Mouse (Mus musculus) lung, postnatal 36 days (tissue): ENCODE data around the gene Cct5.
A peak's percentile ranks its signal among the peaks of the same experiment; 100 is the strongest.

Experiments
- DNase-seq: peaks from one replicate; pipeline ENCODE4 v3.0.0; 2022; ENCODE audit warnings: mixed read lengths

Cct5 gene

DNA sequence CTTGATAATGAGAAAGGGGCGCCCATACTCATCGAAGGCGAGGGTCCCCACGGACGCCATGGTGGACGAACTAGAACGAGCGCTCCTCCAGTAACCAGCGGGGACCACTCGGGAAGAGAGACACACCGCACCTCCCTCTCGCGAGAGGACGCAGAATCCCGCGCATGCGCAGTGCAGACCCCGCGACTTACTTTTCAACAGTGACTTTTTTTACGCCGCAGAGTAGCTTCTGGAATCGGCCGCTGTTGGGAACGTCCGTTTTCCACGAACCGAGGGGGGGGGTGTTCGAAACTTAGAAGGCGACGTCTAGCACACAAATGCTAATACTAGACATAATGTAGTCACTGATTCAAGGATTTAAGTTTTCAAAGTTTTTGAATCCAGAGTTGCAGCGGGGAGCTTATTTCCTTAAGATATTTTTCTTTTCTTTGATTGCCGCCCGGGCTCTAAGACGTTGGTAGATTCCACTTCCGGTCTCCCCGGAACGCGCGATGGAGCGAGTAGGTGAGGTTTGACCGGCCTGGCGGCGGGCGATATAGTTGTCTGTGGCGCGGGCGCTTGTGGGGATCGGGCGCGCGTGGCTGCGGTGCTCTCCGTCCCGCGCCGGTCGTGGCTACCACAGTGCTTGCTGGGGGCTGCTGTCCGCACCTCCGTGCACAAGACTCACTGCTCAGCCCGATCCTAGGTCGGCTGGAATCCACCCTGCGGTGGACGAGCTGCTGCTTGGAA lies at the start of gene Cct5, which contains the start of gene Fam173b:
TSS of gene Cct5 (minus strand) at position 159 of the 729 bp plus-strand sequence.
TSS of gene Fam173b (plus strand) at position 207 of the 729 bp plus-strand sequence.
- DNase-seq, result peak; percentile 98

DNA sequence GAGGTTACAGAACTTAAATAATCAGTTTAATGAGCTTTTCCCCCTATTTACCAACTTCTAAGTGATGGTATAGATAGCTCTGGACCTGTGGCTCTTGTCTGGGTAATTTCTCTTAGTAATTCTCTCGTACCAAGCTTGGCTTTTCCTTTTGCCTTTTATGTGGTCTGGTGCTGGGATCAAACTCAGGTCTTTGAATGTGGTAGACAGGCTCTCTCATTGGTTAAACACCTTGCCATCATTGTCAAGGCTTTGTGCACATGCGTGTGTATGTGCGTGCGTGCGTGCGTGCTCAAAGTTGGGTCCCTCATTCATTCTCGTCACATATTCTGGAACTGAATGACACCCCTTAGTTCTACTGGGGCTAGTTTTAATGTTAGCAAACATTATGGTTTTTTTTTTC lies 49.2 kb upstream of the Cct5 start:
- no peak for DNase-seq

DNA sequence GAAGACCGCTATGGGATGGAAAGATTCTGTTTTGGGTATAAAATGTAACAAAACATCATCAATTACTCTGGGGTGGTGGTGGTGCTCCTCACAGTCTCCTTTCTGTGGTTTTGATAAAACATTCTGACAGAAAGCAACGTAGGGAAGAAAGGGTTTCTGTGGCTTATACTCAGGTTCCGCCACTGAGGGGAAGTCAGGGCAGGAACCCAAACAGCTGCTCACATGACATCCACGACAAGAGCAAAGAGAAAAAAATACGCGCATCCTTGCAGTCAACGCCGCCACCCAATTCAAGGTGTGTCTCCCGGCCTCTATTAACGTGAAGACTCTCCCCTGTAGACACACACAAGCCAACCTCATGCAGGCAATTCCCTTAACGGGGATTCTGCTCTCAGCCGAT lies 48.1 kb upstream of the Cct5 start:
- no peak for DNase-seq

DNA sequence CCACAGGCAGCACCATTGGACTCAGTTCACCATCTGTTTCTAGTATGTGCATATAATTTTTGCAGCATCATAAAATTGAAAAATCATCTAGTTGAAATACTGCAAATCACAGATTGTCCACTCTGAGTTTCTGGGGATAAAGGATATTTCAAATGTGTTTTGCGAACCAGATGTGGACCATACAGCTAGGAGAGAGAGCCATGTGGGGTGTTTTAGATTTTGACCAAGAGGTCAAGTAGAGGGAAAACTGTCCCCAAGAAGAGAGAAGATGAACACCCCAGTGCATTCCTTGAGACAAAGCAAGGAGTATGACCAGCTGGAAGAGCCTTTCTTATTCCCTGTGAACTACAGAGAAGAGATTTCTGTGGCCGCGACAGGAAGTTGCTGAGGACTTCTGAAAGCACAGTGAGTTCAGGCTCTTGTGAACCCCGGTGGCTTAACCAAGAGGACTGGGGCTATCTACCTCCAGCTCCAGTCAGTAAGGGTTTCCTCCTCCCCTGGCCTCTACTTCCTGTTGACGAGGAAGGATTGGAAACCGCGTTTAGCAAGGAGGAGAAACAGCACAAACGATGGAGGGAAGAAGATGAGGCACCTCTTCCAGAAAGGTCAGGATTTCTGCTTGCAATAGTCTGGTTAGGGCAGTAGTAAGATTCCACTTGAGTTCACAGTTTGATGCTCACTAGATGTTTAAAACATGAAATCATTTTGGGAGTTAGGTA lies 46.4 kb upstream of the Cct5 start:
- DNase-seq, result no peak

DNA sequence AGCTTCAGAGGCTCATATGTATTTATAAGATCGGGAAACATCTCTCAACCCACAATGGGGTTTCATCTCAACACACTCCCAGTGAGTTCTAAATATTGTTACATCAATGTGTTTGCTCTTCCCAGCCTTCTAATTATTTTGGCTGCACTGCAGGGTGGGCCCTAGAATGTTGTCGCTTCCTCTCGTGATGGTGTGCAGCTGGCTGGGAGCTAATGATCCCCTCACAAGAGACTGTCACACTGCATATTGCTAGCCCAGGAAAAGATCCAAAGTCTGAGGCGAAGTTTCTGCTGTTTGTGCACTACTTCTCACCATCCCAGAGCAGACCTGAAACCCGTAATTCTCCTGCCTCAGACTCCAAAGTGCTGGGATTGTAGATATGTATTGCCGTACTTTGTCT lies 45.6 kb upstream of the Cct5 start:
- DNase-seq, result no peak

DNA sequence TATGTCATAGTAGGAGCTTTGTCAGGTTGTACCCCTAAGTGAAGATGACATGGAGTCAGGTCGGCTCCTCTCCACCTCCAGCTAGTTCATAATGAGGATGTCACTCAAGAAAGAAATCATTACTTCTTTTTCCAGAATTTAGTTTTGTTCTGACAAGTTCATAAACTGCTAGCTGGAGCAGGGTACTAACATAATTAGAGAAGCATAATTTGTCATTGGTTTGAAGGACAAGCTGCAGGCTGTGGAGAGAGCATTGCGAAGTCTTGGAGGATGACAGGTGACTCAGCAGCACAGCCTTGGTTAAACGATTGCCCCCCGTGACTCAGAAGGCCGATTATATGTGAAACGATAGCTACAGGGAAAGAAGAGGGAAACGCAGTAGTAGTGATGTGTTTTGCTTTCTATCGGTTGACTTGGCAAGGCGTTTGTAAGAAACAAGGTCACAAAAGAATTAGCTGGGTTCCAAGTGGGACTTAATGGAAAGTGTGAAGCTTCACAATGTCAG lies 34.5 kb upstream of the Cct5 start:
- DNase-seq, result no peak

DNA sequence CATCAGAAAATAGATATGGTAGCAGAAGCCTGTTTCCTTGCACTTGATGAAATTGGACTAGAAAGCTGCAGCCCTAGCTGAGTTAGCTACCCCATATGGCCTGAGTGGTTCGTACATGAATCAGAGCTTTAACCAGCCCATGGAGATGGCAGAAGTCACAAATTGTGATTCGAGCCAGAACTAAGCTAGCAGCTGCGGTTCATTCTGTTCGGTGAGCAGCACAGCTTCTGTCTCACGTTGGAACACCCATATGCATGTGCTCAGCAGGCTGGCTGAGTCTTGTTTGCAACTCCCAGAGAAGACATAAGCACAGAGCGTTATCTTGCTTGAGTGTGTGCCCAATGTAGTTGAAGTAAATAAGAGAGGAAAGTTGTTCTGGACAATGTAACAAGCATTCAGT lies 33.0 kb upstream of the Cct5 start:
- no peak for DNase-seq

DNA sequence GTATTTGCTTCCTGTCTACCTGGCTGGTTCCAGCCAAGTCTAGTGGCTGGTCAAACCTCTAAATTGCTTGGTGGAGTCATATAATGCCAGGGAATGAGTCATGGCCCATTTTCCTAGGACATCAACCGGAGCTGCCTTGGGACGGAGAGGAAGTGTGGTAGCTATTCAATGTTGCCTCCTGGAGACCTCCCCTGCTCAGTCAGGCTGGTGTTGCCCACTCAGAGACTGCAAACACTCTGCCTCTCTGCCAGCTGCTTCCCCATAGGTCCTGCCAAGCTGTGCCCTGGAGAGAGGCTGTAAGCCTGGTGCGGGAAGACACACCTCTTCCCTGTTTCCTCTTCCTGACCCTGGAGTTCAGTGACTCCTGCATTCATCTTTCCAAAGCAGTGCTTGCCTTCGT lies 30.9 kb upstream of the Cct5 start:
- DNase-seq, result no peak

DNA sequence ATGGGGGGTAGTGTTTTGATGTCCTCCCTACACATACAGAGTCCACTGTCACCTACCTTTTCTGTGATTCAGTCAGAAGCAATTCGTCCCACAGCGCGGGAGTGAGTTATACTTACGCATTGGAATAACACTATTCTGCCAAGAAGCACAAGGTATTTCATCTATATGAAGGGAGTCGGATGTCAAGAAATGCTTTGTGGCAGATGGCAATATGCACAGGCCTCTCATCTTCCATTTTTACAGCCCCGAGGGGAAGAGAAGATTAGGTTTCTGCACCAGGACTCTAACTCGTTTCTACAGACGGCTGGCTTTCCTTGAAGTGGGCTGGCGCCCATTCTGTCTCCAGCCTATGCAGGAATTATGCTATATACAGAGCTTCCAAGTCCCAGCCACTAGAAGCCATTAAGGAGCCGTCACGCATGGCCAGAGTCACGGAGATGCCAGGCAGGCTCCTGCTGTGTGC lies 29.8 kb upstream of the Cct5 start:
- no peak for DNase-seq

DNA sequence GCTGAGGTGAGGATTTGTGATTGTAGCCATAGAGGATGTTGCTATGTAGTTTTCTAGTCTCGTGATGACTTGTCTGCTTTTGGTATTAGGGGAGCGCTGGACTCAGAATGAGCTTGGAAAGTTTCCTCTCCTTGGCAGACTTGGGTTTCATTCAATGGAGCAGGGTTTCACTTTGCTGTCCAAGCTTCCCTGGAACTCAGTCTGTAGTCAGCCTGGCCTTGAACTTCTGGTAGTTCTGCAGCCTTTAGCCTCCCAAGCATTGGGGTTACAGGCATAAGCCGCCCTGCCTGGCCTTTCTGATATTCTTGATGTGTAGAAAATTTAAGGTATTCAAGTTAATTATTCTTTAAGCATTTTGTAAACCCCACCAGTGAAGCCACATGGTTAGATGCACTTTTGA lies 28.0 kb upstream of the Cct5 start:
- no peak for DNase-seq

DNA sequence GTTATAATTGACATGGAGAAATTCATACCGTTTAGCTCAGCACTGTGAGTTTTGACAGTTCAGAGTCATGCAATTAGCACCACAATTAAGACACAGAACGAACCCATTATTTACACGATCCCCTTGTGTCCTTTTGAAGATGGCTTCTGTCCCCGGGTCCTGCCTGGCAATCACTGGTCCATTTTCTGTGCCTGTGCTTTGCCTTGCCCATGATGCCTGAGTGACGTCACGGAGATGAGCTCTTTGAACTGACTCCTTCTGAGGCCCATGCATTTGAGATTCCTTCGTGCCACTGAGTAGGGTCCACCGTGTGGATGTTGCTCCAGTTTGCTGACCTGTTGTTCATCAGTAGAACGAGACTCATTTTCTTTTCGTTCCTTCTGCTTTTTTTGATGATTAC lies 26.6 kb upstream of the Cct5 start:
- no peak for DNase-seq

DNA sequence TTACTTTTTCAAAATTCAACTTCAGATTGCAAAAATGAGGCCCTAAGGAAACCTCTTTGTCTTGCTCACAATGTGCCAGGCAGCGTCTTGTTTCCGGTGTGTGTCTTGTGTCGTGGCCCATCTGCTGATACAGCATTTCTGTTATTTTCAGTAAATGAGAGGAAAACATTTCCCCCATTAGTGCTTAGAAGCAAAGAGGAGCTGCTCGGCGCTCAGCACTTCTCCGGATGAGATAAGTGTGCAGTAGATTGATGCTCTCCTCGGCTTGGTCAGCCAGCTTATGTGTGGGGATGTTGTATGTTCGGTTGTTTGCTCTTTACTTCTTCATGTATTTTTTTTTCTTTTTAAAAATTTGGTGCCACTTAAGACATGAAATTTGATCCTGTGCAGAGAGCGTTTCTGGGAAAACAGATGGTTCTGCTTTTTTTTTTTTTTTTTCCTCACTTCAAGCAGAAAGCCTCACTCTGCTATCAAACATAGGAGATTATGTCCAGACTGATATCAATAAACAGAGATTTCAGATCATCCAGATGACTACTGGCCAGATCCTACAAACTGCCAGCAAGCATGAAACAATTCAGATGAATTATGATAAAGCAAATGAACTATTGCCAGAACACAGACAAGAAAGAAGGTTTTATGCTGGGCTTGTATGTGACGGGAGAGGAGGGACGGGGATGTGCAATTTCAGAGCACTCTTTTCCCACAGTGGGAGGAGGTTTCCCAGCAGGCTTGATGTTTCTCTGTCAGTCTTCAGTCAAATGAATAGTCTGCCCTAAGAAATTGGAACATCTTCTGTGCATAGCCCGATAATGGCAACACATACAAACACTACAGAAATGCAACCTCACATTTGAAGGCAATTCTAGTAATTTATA lies 25.9 kb upstream of the Cct5 start:
- no peak for DNase-seq

DNA sequence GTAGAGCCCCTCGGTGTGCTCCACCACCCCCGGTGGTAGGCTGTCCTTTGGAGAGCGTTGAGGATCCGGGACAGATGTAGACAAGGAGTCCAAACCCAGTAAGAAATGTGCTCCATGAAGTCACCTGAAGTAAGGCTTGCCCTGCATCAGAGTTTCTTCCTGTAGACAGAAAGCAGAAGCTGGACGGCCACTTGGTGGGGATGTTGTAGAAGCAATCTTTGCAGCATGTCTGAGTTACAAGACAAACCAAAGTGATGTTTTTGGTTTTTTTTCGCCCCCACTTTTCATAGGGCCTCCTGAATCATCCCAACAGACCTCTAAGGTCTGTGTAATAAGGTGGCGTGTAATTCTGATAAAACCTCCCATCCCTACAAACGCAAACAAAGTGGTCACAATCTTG lies 17.9 kb upstream of the Cct5 start:
- no peak for DNase-seq

DNA sequence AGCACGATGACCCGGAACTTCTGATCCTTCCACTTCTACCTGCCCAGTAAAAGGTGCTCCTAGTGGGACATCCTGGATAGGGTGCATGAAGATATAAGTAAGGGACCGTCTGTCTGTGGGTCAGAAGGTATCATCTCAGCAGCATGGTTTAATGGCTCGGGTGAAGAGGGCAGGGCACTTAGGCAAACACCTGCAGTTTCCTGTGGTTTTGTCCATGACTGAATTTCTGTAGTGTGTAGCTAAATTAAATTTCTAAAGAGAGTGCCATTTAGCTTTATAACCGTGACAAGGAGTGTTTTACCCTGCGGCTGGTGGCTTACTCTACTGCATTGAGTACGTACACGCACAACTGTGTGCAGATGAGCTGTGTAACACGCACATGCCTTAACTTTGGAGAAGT lies 15.7 kb upstream of the Cct5 start:
- no peak for DNase-seq

DNA sequence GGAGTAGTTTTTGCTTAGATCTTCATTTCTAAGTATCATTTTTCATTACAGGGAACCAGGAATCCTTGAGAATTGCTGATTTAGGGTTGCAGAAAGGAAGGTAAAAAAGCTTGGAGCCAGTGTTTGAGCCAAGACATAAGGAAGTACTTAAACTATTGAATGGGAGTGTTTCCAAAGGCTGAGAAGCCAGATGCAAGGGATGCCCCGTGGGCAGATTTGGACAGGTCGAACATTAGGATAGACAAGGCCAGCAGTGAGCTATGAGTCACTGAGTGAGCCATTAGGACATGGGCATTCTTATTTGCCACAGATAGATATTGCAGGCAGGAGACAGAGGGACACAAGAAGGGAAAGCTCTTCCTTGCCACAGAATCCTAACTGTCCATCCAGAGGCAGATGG lies 13.1 kb upstream of the Cct5 start:
- DNase-seq, result no peak

DNA sequence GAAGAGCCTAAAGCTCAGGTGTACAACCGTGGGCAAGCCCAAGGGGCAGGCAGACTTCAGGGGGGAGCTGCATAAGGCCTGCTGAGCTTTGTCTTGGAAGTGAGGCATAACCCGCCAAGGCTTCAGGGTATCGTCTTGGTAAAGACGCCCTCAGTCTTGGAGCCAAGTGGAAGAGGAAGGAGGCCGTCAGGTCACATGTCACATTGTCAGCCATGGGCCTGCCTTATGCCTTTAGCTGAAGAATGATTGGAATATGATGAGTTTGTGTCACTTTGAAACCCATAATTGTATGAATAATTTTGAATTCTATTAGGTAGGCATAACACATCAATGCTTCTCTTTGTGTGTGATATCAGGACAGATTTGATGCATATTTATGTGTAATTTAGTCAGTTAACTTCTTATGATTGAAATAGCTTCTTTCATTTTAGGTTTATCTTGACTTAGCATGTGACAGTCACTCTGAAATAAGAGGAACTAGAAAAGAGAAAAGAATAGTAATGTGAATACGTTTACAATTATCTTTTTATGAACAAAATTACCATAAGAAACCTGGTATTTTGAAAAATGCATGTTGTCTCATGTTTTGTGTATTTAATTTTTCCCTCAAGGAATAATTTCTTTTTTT lies 12.3 kb upstream of the Cct5 start:
- DNase-seq, result no peak

DNA sequence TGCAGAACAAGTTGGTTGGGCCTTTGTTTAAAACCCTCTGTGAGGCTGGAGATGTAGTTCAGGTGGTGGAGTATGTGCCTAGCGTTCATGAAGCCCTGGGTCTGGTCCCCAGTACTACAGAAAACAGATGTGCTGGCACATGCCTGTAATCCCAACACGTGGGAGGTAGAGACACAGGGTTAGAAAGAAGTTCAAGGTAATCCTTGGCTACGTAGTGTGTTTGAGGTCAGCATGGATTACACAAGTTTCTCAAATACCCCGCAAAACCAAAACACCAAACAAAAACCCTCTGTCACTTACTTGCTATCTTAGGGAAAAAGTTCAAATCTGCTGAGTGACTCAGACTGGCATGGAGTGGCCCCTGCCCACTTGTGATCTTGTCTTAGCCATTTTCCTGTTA lies 10.4 kb upstream of the Cct5 start:
- no peak for DNase-seq

DNA sequence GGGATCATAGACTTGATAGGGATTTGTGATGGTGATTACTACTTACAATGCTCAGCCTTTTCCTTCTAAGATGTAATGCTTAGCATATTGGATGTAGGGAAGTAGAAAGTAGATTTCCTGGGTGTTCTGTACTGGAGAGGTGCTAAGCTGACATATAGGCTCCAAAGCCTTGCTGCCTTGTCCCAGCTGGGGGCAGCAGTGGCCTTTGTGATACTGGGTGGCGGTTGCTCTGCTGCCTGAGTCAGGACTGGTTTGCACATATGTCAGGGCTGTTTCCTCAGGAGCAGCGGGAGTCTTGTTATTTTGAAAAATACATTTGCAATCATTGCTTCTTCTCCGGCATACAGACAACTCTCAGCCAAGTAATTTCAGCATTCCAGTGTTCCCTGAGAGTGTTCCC lies 9.4 kb upstream of the Cct5 start:
- DNase-seq, result no peak

DNA sequence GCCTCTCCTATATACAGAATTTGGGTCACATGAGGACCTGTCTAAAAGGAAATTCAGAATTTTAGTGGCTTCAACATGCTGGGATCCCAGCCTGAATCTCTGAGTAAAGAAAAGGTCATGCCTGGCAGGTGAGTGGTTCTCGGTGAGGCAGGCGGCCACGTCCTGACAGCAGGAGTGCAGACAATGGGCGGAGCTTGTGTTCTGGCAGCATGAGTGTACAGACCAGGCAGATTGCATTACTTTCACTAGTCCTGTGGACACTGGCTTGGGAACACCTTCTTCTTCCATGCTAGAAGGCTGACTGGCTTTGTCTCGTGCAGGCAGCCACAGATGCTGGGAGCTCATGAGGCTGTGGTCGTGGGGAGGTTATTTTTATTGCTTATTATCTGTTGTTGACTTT lies 5.2 kb upstream of the Cct5 start:
- peak; percentile 71 for DNase-seq

DNA sequence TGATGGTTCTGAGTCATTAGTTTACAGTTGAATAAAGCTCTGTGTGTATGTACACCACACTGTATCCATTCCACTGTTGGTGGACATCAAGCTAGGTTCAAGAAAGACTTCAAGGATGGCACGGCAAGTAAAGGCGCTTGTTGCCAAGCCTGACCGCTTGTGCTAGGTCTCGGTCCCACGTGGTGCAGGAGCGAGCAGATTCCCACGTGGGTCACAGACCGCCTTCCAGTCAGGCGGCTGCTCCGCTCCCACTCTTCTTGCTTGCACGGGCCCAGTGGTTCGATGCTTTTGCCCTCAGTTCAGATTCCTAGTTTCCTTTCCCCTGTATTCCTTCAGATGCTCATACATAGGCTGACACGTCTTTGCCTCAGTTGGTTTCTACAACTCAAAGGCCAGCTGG lies 1.5 kb upstream of the Cct5 start:
- DNase-seq, result no peak

DNA sequence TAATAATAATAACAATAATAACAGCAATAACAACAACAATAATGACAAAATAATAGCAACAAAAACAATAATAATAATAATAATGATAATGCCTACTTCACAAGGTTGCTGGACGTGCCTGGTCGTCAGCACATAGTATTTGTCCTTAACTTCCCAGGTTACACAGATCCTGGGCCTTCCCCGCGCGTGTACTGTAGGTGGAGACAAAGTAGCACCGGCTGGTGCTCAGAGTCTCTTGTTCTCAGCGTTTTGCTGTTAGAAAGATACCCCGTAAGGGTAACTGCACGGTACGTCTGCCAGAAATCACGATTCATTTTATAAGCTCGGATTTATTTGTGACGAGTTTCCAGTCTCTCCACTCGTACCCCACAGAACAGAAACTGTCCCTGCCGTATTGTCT lies 822 bp upstream of the Cct5 start:
- peak; percentile 57 for DNase-seq

DNA sequence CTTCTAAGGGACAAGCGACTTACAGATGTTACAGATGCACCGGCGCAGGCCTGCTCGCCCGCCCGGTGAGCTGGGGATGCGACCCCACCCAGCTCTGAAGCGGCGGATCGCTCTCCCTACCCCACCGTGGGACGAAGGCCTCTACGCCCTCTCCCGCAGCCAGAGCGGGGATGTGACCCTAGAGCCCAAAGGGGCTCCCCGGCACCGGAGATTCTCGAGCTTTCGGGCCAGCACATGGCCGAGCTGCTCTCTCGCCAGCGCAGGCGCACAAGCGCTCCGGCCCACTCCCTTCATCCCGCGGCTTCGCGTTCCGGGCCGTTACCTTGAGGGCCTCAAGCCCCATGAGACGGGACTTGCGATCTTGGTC lies 342 bp downstream of the Cct5 start:
- no peak for DNase-seq

DNA sequence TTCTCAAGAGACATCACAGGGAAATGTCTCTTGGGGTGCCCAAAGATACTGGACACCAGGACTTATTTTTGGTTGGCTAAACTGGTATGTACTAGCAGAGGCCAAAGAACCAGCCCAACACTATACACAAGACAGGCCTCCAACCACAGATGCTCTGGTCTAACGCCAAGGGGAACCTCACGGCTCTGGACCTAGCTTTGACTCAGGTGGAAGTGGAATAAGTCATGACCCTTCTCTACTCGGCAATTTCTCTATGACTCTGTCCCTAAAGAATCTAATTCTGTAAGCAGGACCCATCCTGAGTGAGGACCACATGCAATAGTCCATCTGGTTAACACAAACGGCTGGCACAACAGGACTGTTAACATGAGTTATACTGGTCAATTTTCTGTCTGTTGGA lies 1.8 kb downstream of the Cct5 start:
- no peak for DNase-seq
